In genomic region chr6:89235416-89236075, GRCm38 (mm10) we compare ENCODE assay signal across 8 mouse cellular contexts.
A peak's percentile ranks its signal among the peaks of the same experiment; 100 is the strongest.
DNase-seq lines count a peak whose midpoint lies in the region; ATAC-seq and TF ChIP-seq lines count a peak whose summit lies in the region.

No protein-coding gene starts in this region.

- H3K9me3 ChIP-seq in limb, embryonic 15.5 days = no peaks in the 10 kb centered on the region

- H3K27ac ChIP-seq in gastrocnemius, adult 2 months = no peak overlapping the region
- no peak overlapping the region for H3K27ac ChIP-seq in limb, embryonic 15.5 days
- H3K27ac ChIP-seq in kidney, adult 2 months (ENCODE audit: insufficient read depth, low read depth, low read length) = no peak overlapping the region

- peak overlapping the region; percentile 39 for H3K4me2 ChIP-seq in limb, embryonic 15.5 days

- no peak for TF ChIP-seq POLR2A in kidney, adult 2 months (IDR thresholded peaks at IDR 0.05; ENCODE audit: low read depth, low read length)

- DNase-seq in heart, adult 11 months = peak; percentile 82
- DNase-seq in heart, adult 9 months (ENCODE audit: low spot score in 2 of 2) = no peak
- DNase-seq in right cerebral cortex, postnatal 10 days (ENCODE audit: low spot score in 2 of 2) = peak; percentile 43 to 47
- no peak for DNase-seq in right cerebral cortex, postnatal 36 days (ENCODE audit: low spot score in 2 of 2)
- peak; percentile 65 for DNase-seq in gastrocnemius, adult 2 months
- DNase-seq in thymus, postnatal 4 days = no peak
- no peak for DNase-seq in kidney, adult 2 months

- no peaks in the 10 kb centered on the region for H3K36me3 ChIP-seq in limb, embryonic 15.5 days
- no peaks in the 10 kb centered on the region for H3K36me3 ChIP-seq in kidney, adult 2 months (ENCODE audit: control insufficient read depth, insufficient read depth, low read length)

- intact Hi-C loops in gastrocnemius, adult 2 months (cut with DNase I) = loop anchor here (5.0 kb wide), 2 partner anchors 92 to 298 kb away; no protein-coding TSS in a partner anchor

- peak overlapping the region; percentile 59 for H3K4me3 ChIP-seq in gastrocnemius, adult 2 months
- H3K4me3 ChIP-seq in limb, embryonic 15.5 days = peak overlapping the region; percentile 12; the same call in 1 of the 2 replicates
- no peak overlapping the region for H3K4me3 ChIP-seq in kidney, adult 2 months (ENCODE audit: insufficient read depth, low read depth, low read length)

- TF ChIP-seq CTCF in gastrocnemius, adult 2 months (IDR thresholded peaks at IDR 0.05) = no peak
- no peak for TF ChIP-seq CTCF in kidney, adult 2 months (conservative IDR thresholded peaks at IDR 0.05; ENCODE audit: insufficient read depth, insufficient read length, low read depth, low read length)

- WGBS in limb, embryonic 15.5 days = 7% methylated on average over 27 of the region's 27 CpGs
- WGBS in kidney, adult 2 months = 7% methylated on average over 27 of the region's 27 CpGs

- H3K27me3 ChIP-seq in limb, embryonic 15.5 days = peaks cover 22% of the 10 kb centered on the region
- H3K27me3 ChIP-seq in kidney, adult 2 months (replicated peaks; ENCODE audit: control insufficient read depth, insufficient read depth, low read length) = no peaks in the 10 kb centered on the region

- no peak for ATAC-seq in limb, embryonic 15.5 days (ENCODE audit: insufficient number of reproducible peaks, low FRiP score, low TSS enrichment, low read depth)

- H3K4me1 ChIP-seq in limb, embryonic 15.5 days = peaks cover 18% of the 10 kb centered on the region
- no peaks in the 10 kb centered on the region for H3K4me1 ChIP-seq in kidney, adult 2 months (ENCODE audit: control insufficient read depth, insufficient read depth, low read length)

- no peak overlapping the region for H3K9ac ChIP-seq in limb, embryonic 15.5 days

Comparison
In these comparisons a context has a peak if more than half of its experiments do, and no peak if none do; other contexts are left out.
1. DNase-seq: peak in heart, adult 11 months (single experiment), right cerebral cortex, postnatal 10 days (2 of 2) and gastrocnemius, adult 2 months (single experiment); none in heart, adult 9 months (0 of 2), right cerebral cortex, postnatal 36 days (0 of 2), thymus, postnatal 4 days (single experiment) and kidney, adult 2 months (single experiment).